Mouse (Mus musculus) kidney, embryonic 15.5 days (tissue): ENCODE results near the gene Gabrg3. TPM values are rescaled to one million over a fixed set of nuclear protein-coding genes. Genes with fewer than 3 reads are reported as not detected.
A peak's percentile ranks its signal among the peaks of the same experiment; 100 is the strongest.

Source experiments
- ATAC-seq: fragments of 200-750 bp; cut with Nextera tagmentation; replicated peaks from 2 replicates; pipeline ENCODE4 v1.8.0; 2017; ENCODE audit warnings: moderate TSS enrichment; ENCODE audit not compliant: low FRiP score
- H3K27ac ChIP-seq: fragments of 300-500 bp; sonication (generic); 2 replicates; pipeline ENCODE4 v1.5.1; 2015; ENCODE audit warnings: mild to moderate bottlenecking, inconsistent platforms
- H3K27me3 ChIP-seq: fragments of 300-500 bp; sonication (generic); 2 replicates; pipeline ENCODE4 v1.6.1; 2015; ENCODE audit warnings: inconsistent platforms
- H3K36me3 ChIP-seq: fragments of 300-500 bp; sonication (generic); 2 replicates; pipeline ENCODE4 v1.6.1; 2015; ENCODE audit warnings: inconsistent platforms
- H3K4me1 ChIP-seq: fragments of 300-500 bp; sonication (generic); 2 replicates; pipeline ENCODE4 v1.6.1; 2015; ENCODE audit warnings: inconsistent platforms
- H3K4me2 ChIP-seq: fragments of 300-500 bp; sonication (generic); 2 replicates; pipeline ENCODE4 v1.6.1; 2015; ENCODE audit warnings: moderate library complexity, mild to moderate bottlenecking, inconsistent platforms
- H3K4me3 ChIP-seq: fragments of 300-500 bp; sonication (generic); replicated peaks from 2 replicates; pipeline ENCODE4 v1.5.1; 2015; ENCODE audit warnings: mild to moderate bottlenecking, inconsistent platforms
- H3K9ac ChIP-seq: fragments of 300-500 bp; sonication (generic); 2 replicates; pipeline ENCODE4 v1.6.1; 2015; ENCODE audit warnings: mild to moderate bottlenecking, inconsistent platforms
- H3K9me3 ChIP-seq: fragments of 300-500 bp; sonication (generic); replicated peaks from 2 replicates; pipeline ENCODE4 v1.6.1; 2016; ENCODE audit warnings: inconsistent platforms
- WGBS: fragments of 180-500 bp; shearing (Covaris S2); methylation state at CpG from one replicate; pipeline ENCODE4 v1.1.7; 2015; ENCODE audit warnings: mixed read lengths; 5-methylcytosine and 5-hydroxymethylcytosine counted together
- polyA plus RNA-seq: library from polyadenylated mRNA; unstranded; fragments of >200 nt; fragmentation: Nextera tagmentation; extraction: Ambion mirVana; gene quantifications from 2 replicates; pipeline ENCODE4 v1.2.1, GENCODE M21; 2015

The Gabrg3 gene
- polyA plus RNA-seq, 1 experiment from 2014 or later, result 0.69 TPM

DNA sequence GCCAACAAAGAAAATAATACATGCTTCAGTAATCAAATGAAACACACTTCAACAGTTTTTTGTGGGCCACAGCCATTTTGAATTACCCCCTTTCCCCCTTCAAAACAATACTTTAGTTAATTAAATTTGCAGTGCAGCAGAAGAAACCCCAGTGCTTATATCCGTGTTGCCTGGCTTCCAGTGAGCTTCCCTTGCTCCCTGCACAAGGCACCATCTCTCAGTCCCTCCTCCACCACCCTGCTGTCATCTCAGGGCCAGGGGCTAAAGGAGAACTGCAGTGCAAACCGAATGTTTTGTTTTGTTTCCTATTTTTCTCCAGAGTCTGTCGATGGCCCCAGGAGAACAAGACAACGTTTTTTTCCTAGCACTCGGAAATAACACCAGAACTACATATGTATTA, 233.2 kb downstream of the Gabrg3 start:
- Histone ChIP-seq H3K27me3 (no peaks in the 10 kb centered on the region), H3K9ac (no peak overlapping the region), H3K4me1 (0 out of 2 replicates have a peak, but pooled peaks cover 7% of the 10 kb centered on the region), H3K4me2 (no peak overlapping the region), H3K4me3 (no peak overlapping the region), H3K36me3 (no peaks in the 10 kb centered on the region), H3K27ac (no peak overlapping the region), H3K9me3 (no peaks in the 10 kb centered on the region)
- 0 out of 2 replicates have a peak, but pooled peaks have one; percentile 52 for ATAC-seq
- 32% methylated on average over 5 of the region's 5 CpGs for WGBS

DNA sequence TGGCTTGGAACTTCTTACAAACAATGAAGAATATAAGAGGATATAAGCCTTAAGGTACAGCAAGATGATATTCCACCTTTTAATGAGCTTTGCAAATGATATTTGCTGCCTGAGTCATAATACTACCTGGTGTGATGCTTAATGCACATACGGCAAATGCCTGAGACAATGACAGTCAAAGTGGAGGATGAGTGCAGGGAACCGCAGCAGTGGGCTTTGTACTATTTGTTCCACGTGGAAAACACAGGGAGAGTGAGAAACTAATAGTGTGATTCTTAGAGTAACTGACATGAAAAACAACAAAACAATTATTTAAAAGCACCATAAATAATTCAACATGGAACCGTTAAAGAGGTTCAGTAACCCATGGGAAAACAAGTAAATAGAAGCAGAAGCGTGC, 236.2 kb downstream of the Gabrg3 start:
- H3K9ac ChIP-seq, result no peak overlapping the region
- H3K27ac ChIP-seq, result no peak overlapping the region
- 0 out of 2 replicates have a peak, but pooled peaks cover 7% of the 10 kb centered on the region for H3K4me1 ChIP-seq
- H3K4me3 ChIP-seq, result no peak overlapping the region
- no peak overlapping the region for H3K4me2 ChIP-seq
- H3K36me3 ChIP-seq, result no peaks in the 10 kb centered on the region
- H3K9me3 ChIP-seq, result no peaks in the 10 kb centered on the region
- ATAC-seq, result no peak
- WGBS, result 61% methylated on average over 5 of the region's 5 CpGs
- H3K27me3 ChIP-seq, result no peaks in the 10 kb centered on the region

DNA sequence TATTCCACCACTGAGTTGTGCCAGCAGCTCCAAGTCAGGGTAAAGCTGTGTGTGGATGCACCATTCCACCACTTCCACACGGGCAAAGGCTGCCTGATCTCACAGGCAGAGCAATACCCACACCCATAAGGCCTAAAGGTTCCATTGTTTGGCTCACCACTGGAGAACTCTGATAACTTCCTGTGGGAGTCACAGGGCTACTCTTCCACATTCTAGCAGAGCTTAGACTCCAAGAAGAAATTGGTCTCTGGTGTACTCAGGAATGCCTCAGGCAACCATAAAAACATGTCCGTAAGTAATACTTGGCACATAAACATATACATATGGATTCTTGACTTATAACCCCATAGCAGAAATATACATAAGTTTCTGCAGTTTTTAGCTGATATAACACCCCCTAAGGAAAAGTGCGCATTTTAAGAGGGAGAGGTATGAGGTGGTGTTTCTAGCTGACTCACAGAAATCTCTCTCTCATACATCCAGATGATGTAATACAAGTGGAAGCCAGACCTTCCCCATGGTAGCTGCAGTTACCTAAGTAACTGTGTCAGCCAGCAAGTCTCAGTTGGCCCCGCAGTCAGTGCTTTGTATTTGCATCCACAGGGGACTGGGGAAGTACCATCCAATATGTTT, 248.8 kb downstream of the Gabrg3 start:
- Histone ChIP-seq H3K9ac (no peak overlapping the region), H3K4me2 (no peak overlapping the region), H3K27ac (no peak overlapping the region), H3K9me3 (no peaks in the 10 kb centered on the region), H3K4me1 (no peaks in the 10 kb centered on the region), H3K4me3 (no peak overlapping the region), H3K27me3 (no peaks in the 10 kb centered on the region), H3K36me3 (no peaks in the 10 kb centered on the region)
- WGBS, result 82% methylated on average over 4 of the region's 4 CpGs
- ATAC-seq, result no peak

DNA sequence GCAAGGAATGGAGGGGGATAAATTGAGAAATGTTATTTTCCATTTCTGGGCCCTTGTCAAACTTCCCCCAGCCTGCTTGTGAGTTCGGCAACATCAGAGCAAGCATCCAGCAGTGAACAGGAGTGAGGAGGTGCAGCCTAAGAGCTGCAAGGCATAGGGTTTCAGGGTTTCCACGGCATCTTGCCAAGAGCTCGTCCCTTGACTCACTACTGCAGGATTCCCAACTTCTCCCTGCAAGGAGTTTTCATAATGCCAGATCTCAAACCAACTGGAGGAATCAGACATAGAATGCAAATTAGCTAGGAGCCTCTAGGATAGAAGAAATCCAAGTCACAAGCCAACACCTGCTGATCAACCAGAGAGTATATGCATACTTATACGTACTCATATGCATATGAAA, 254.0 kb downstream of the Gabrg3 start:
- no peaks in the 10 kb centered on the region for H3K4me1 ChIP-seq
- WGBS, result 73% methylated on average over 4 of the region's 4 CpGs
- no peak overlapping the region for H3K4me2 ChIP-seq
- H3K9ac ChIP-seq, result no peak overlapping the region
- no peak overlapping the region for H3K4me3 ChIP-seq
- H3K27ac ChIP-seq, result no peak overlapping the region
- H3K9me3 ChIP-seq, result no peaks in the 10 kb centered on the region
- no peaks in the 10 kb centered on the region for H3K27me3 ChIP-seq
- no peak for ATAC-seq
- H3K36me3 ChIP-seq, result no peaks in the 10 kb centered on the region

DNA sequence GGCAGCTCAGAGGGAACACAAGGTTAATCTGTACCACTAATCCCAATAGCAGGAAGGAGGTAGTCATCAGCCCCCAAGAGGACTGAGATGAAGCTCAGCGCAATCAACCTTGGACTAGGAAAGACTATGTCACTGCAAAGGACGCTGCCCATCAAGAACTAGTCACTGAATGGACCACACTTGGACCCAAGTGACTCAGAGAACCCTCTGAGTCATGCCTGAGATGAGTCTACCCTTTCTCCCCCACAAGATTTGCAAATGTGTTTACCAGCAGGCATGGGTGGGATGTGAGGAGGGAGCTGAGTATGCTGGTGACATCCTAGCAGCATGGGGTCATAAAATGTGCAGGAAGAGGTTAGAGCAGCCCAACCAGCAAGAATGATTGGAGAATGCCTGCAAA, 254.5 kb downstream of the Gabrg3 start:
- Histone ChIP-seq H3K27me3 (no peaks in the 10 kb centered on the region), H3K4me3 (no peak overlapping the region), H3K27ac (no peak overlapping the region), H3K36me3 (no peaks in the 10 kb centered on the region), H3K4me2 (no peak overlapping the region), H3K4me1 (no peaks in the 10 kb centered on the region), H3K9ac (no peak overlapping the region), H3K9me3 (no peaks in the 10 kb centered on the region)
- 80% methylated on average over 2 of the region's 2 CpGs for WGBS
- no peak for ATAC-seq

DNA sequence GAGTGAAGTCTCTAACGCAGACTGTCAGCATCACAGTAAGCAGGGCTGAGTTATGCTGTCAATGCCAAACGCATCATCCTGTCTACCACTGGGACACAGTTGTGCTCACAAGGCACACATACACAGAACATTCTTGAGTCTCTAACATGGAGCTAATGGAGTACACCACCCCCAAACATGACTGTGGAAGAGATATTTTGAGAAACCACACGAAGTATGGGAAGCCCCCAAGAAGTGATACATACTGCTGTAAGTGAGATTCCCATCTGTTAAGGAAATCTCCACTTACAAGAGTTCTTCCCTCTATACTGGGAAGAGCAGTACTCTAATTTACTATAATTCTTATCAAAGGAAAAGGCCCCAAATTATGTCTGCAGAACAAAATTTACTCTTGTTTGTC, 286.9 kb downstream of the Gabrg3 start:
- no peak overlapping the region for H3K4me3 ChIP-seq
- H3K27me3 ChIP-seq, result no peaks in the 10 kb centered on the region
- no peaks in the 10 kb centered on the region for H3K4me1 ChIP-seq
- ATAC-seq, result no peak
- H3K4me2 ChIP-seq, result no peak overlapping the region
- H3K36me3 ChIP-seq, result no peaks in the 10 kb centered on the region
- H3K9me3 ChIP-seq, result no peaks in the 10 kb centered on the region
- WGBS, result 78% methylated on average over 3 of the region's 3 CpGs
- no peak overlapping the region for H3K9ac ChIP-seq
- H3K27ac ChIP-seq, result no peak overlapping the region

DNA sequence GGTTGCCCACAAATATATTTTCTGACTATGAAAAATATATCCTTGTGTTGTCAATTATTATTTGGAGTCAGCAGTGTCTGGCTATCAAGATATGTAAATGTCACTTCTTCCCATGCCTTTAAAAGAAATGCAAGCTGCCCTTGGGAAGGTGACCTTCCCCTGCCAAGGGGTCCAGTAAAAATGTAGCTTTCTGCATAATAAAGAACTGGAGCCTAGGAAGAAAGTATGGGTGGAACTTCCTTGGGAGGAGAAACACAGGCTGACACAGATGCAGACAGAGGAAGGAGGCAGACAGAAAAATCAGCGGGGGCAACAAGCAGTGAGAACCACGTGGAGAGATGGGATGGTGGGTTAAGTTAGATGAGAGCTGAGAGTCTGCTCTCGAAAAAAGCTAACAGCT, 304.9 kb downstream of the Gabrg3 start:
- 72% methylated on average over 3 of the region's 3 CpGs for WGBS
- ATAC-seq, result no peak

DNA sequence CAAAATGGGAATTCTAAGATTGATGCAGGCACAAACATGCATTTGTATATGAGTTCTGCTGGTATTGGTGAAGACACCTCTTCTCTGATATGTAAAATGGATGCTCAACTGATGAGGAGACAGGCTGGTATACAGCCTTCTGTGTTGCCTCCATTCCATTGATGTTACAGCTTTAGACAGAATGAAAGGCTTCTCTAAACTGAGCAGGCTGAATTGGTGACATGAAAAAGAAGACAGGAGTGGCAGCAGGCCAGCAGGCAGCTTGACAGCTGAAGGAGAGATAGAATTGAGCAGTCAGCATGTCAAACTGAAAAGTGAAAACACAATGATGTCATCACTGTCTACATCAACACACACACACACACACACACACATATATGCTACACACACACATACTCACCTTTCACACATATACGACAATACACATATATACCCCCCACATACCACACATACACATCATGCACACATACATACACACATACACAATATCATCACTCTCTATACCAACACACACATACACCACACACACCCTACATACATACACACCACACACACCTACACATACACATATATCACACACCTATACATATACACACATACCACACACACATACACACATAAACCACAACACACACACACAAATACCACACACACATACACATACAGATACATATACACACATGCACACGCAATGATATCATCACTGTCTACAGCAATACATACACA, 315.4 kb downstream of the Gabrg3 start:
- Histone ChIP-seq H3K27ac (no peak overlapping the region), H3K4me3 (no peak overlapping the region), H3K27me3 (no peaks in the 10 kb centered on the region), H3K4me1 (no peaks in the 10 kb centered on the region), H3K9me3 (no peaks in the 10 kb centered on the region), H3K36me3 (no peaks in the 10 kb centered on the region), H3K9ac (no peak overlapping the region), H3K4me2 (no peak overlapping the region)
- 84% methylated on average over 2 of the region's 2 CpGs for WGBS
- no peak for ATAC-seq

More for the DNA sequence above, 304.9 kb downstream of the Gabrg3 start:
- H3K27ac ChIP-seq, result no peak overlapping the region
- H3K27me3 ChIP-seq, result no peaks in the 10 kb centered on the region
- no peak overlapping the region for H3K9ac ChIP-seq
- no peaks in the 10 kb centered on the region for H3K36me3 ChIP-seq
- no peaks in the 10 kb centered on the region for H3K4me1 ChIP-seq
- H3K9me3 ChIP-seq, result no peaks in the 10 kb centered on the region
- no peak overlapping the region for H3K4me2 ChIP-seq
- H3K4me3 ChIP-seq, result no peak overlapping the region

DNA sequence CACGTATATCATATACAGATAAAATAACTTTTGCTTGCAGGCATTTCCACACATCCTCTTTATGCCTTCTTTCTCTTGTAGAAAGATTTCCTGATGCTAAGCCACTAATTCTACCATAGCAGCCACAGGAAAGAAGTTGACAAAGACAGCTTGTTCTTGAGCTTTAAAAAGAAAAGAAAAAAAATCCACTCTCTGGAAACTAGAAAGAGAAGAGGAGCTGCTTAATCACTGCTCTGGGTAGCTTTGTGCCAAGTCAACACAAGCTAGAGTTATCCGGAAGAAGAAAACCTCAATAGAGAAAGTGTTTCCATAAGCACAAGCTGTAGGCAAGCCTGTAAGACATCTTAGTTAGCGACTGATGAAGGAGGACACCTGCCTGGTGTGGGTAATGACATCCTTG, 321.6 kb downstream of the Gabrg3 start:
- no peaks in the 10 kb centered on the region for H3K36me3 ChIP-seq
- no peak overlapping the region for H3K9ac ChIP-seq
- no peak overlapping the region for H3K4me3 ChIP-seq
- no peak for ATAC-seq
- H3K27ac ChIP-seq, result no peak overlapping the region
- 88% methylated on average over 3 of the region's 3 CpGs for WGBS
- H3K9me3 ChIP-seq, result no peaks in the 10 kb centered on the region
- no peak overlapping the region for H3K4me2 ChIP-seq
- H3K27me3 ChIP-seq, result no peaks in the 10 kb centered on the region
- H3K4me1 ChIP-seq, result no peaks in the 10 kb centered on the region

DNA sequence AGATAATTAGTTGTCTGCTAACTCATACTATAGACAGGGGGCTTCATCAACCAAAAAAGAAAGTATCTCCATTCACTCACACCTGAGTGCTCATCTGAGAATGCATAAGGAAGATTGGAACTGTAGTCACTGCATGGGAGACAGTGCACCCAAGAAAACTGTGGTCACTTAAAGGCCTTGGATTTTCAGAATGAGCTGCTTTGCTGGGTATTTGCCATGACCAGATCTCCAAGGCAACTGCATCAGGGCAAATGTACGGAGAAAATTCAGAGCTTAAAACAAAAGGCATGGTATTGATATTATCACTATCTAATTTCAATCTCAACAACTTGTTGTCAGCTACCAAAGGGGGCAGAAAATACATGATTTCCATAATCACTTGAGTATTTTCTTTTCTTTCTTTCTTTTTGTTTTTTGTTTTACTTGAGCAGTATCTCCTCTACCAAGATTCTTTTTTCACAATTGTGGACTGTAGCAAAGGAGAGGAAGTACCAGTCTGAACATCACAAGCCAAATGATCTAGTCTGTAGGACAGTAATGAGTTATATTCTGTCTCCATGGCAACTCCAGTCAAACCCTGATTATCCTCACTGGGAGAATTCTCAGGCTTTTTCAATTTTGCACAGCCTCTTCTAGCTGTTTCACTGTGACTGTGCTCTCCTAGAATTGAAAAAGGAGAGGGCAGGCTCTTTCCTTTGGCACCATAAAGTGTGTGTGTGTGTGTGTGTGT, 335.9 kb downstream of the Gabrg3 start:
- WGBS, result 87% methylated on average over 1 of the region's 1 CpGs
- no peak overlapping the region for H3K4me3 ChIP-seq
- ATAC-seq, result no peak
- no peak overlapping the region for H3K27ac ChIP-seq
- H3K4me2 ChIP-seq, result no peak overlapping the region
- H3K9ac ChIP-seq, result no peak overlapping the region
- no peaks in the 10 kb centered on the region for H3K27me3 ChIP-seq
- no peaks in the 10 kb centered on the region for H3K9me3 ChIP-seq
- no peaks in the 10 kb centered on the region for H3K4me1 ChIP-seq
- H3K36me3 ChIP-seq, result no peaks in the 10 kb centered on the region

DNA sequence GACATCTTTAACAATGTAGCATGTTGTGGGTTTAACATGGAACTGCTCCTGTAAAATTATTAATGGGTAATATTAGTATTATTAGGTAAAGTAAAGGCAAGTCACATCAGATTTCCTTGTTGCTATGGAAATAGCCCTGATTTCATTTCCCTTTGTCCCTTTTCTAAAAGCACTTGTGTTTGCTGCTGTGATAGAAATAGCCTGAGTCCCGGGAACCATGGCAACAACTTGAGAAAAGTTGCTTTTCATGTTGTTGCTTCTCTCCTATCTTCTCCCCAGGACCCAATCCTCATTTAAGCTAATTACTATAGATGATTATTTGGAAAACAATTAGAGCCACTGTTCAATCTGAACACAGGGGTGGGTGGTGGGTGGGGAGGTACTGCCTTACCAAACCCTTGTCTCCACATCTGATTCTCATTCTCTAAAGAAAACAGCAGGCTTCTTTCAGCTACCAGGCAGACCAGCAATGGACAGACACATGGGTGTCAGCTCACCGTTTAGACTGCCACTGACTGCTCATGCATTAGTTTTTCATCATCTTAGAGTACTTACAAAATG, 349.0 kb downstream of the Gabrg3 start:
- no peaks in the 10 kb centered on the region for H3K4me1 ChIP-seq
- no peaks in the 10 kb centered on the region for H3K36me3 ChIP-seq
- H3K4me2 ChIP-seq, result no peak overlapping the region
- 60% methylated on average over 2 of the region's 2 CpGs for WGBS
- ATAC-seq, result no peak
- H3K9me3 ChIP-seq, result no peaks in the 10 kb centered on the region
- H3K4me3 ChIP-seq, result no peak overlapping the region
- no peak overlapping the region for H3K27ac ChIP-seq
- H3K27me3 ChIP-seq, result no peaks in the 10 kb centered on the region
- no peak overlapping the region for H3K9ac ChIP-seq

DNA sequence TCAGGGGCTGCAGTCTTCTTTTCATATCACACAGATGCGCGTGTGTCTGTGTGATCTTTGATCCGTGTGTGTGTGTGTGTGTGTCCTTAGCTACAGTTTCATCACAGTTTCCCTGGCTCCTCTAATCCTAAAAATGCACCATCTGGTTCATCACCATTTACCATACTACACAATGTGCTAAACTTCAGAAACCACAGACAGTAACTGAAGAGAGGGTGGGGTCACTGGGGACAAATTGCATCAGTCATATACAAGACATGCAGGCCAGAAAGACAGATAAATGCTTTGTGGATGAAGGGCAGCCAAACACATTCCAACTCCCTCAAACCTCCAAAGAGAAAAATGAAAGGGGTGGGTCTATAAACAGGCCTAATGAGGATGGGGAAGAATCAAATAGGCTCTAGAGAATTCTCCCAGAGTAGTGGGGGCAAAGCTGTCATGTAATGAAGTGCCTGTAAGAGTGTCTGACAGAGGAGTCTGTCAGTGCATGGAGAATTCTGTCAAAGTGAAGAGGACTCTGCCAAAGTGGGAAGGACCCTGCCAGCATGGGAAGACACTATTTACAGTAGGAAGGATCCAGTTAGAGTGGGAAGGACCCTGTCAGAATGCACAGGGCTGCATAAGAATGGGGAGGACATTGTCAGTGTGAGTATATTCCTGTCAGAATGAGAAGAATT, 386.3 kb downstream of the Gabrg3 start:
- Histone ChIP-seq H3K4me1 (no peaks in the 10 kb centered on the region), H3K36me3 (no peaks in the 10 kb centered on the region), H3K27ac (no peak overlapping the region), H3K9ac (no peak overlapping the region), H3K4me2 (no peak overlapping the region), H3K9me3 (no peaks in the 10 kb centered on the region), H3K27me3 (no peaks in the 10 kb centered on the region), H3K4me3 (no peak overlapping the region)
- WGBS, result 89% methylated on average over 3 of the region's 3 CpGs
- ATAC-seq, result no peak
